Mouse (Mus musculus) heart, adult 9 months (tissue): ENCODE data around the gene Sema5b.

ENCODE experiments used
- DNase-seq, 2 experiments: peaks; one replicate each; pipeline ENCODE4 v3.0.0; 2022; ENCODE audit warnings: low spot score in 2 of 2

The Sema5b gene

GRCm38 (mm10) chr16:35630470-35631183 lies 89.7 kb downstream of the Sema5b start:
- DNase-seq: peak; percentile 32 to 47

GRCm38 (mm10) chr16:35633058-35633457 lies 92.1 kb downstream of the Sema5b start:
- no peak for DNase-seq

GRCm38 (mm10) chr16:35634971-35635370 lies 94.0 kb downstream of the Sema5b start:
- DNase-seq: no peak

GRCm38 (mm10) chr16:35639505-35639904 lies 98.6 kb downstream of the Sema5b start:
- DNase-seq: no peak

- no peak for DNase-seq
These were observed 107.9 kb downstream of the Sema5b start for GRCm38 (mm10) chr16:35648862-35649261.

- peak; percentile 22 to 52 for DNase-seq
These were observed 111.3 kb downstream of the Sema5b start for GRCm38 (mm10) chr16:35652206-35652605.

- no peak for DNase-seq
These were observed 111.8 kb downstream of the Sema5b start for GRCm38 (mm10) chr16:35652706-35653105.

- DNase-seq: no peak
These were observed 113.0 kb downstream of the Sema5b start for GRCm38 (mm10) chr16:35653951-35654350.

GRCm38 (mm10) chr16:35660222-35660621 lies 119.3 kb downstream of the Sema5b start:
- DNase-seq: no peak

GRCm38 (mm10) chr16:35663831-35664414 lies 123.0 kb downstream of the Sema5b start:
- no peak for DNase-seq

GRCm38 (mm10) chr16:35664847-35665246 lies 123.9 kb downstream of the Sema5b start:
- no peak for DNase-seq

- DNase-seq: no peak
These were observed 136.7 kb downstream of the Sema5b start for GRCm38 (mm10) chr16:35677511-35678113.

GRCm38 (mm10) chr16:35678476-35678875 lies 137.5 kb downstream of the Sema5b start:
- no peak for DNase-seq

- DNase-seq: peak; percentile 61 to 77
These were observed 140.6 kb downstream of the Sema5b start for GRCm38 (mm10) chr16:35681327-35682108.

GRCm38 (mm10) chr16:35685027-35685426 lies 144.1 kb downstream of the Sema5b start:
- no peak for DNase-seq

GRCm38 (mm10) chr16:35686491-35686890 lies 145.5 kb downstream of the Sema5b start:
- DNase-seq: no peak

GRCm38 (mm10) chr16:35691606-35692005 lies 150.7 kb downstream of the Sema5b start:
- no peak for DNase-seq

GRCm38 (mm10) chr16:35694250-35694846 lies 153.4 kb downstream of the Sema5b start:
- DNase-seq: no peak

- no peak for DNase-seq
These were observed 155.2 kb downstream of the Sema5b start for GRCm38 (mm10) chr16:35696103-35696502.

GRCm38 (mm10) chr16:35701823-35702222 lies 160.9 kb downstream of the Sema5b start:
- no peak for DNase-seq

- DNase-seq: no peak
These were observed 163.1 kb downstream of the Sema5b start for GRCm38 (mm10) chr16:35703763-35704679.
